Mouse (Mus musculus) hindbrain, embryonic 14.5 days (tissue): ENCODE data around the gene Gsx2. TPM values are rescaled to one million over a fixed set of nuclear protein-coding genes. Genes with fewer than 3 reads are reported as not detected.

Experiments used
- ATAC-seq: fragments of 200-750 bp; cut with Nextera tagmentation; 2 replicates; pipeline ENCODE4 v1.8.0; 2017; ENCODE audit warnings: moderate number of reproducible peaks, mild to moderate bottlenecking, moderate TSS enrichment, moderate library complexity; ENCODE audit not compliant: low FRiP score
- DNase-seq: peaks from one replicate; pipeline ENCODE4 v3.0.0-alpha.2; 2015; ENCODE audit warnings: low spot score
- H3K27ac ChIP-seq: fragments of 300-500 bp; sonication (generic); 2 replicates; pipeline ENCODE4 v1.5.1; 2014; ENCODE audit warnings: mild to moderate bottlenecking, moderate library complexity
- H3K27me3 ChIP-seq: fragments of 300-500 bp; sonication (generic); 2 replicates; pipeline ENCODE4 v1.6.1; 2014; ENCODE audit warnings: mild to moderate bottlenecking, low read length, mixed read lengths; ENCODE audit not compliant: control insufficient read depth, insufficient read depth
- H3K36me3 ChIP-seq: fragments of 300-500 bp; sonication (generic); replicated peaks from 2 replicates; pipeline ENCODE4 v1.6.1; 2014; ENCODE audit not compliant: control insufficient read depth, insufficient read depth
- H3K4me1 ChIP-seq: fragments of 300-500 bp; sonication (generic); replicated peaks from 2 replicates; pipeline ENCODE4 v1.6.1; 2014; ENCODE audit warnings: antibody characterized with exemption, low read length, mixed read lengths; ENCODE audit not compliant: control insufficient read depth, insufficient read depth
- H3K4me2 ChIP-seq: fragments of 300-500 bp; sonication (generic); replicated peaks from 2 replicates; pipeline ENCODE4 v1.6.1; 2014; ENCODE audit warnings: mild to moderate bottlenecking, moderate library complexity
- H3K4me3 ChIP-seq: fragments of 300-500 bp; sonication (generic); replicated peaks from 2 replicates; pipeline ENCODE4 v1.5.1; 2014; ENCODE audit warnings: mild to moderate bottlenecking, low read length
- H3K9ac ChIP-seq: fragments of 300-500 bp; sonication (generic); 2 replicates; pipeline ENCODE4 v1.6.1; 2014
- H3K9me3 ChIP-seq: fragments of 300-500 bp; sonication (generic); 2 replicates; pipeline ENCODE4 v1.6.1; 2016; ENCODE audit warnings: low read length; ENCODE audit not compliant: control insufficient read depth
- WGBS: fragments of 180-500 bp; shearing (Covaris S2); extraction: QIAGEN DNeasy Blood & Tissue Kit; methylation state at CpG from one replicate; pipeline ENCODE4 v1.1.7; 2014; 5-methylcytosine and 5-hydroxymethylcytosine counted together
- polyA plus RNA-seq: library from polyadenylated mRNA; unstranded; fragments of >200 nt; fragmentation: Nextera tagmentation; extraction: Ambion mirVana; gene quantifications from 2 replicates; pipeline ENCODE4 v1.2.1, GENCODE M21; 2014

The Gsx2 gene
- polyA plus RNA-seq, 1 experiment from 2014 or later = 0.37 TPM

- H3K36me3 ChIP-seq = no peaks in the 10 kb centered on the region
- H3K4me1 ChIP-seq = peaks cover 4% of the 10 kb centered on the region; the same call in 1 of the 2 replicates
- WGBS = 13% methylated on average over 4 of the region's 4 CpGs
- no peak overlapping the region for H3K4me3 ChIP-seq
- no peak for DNase-seq
- H3K9ac ChIP-seq = no peak overlapping the region
- H3K4me2 ChIP-seq = no peak overlapping the region
- no peaks in the 10 kb centered on the region for H3K9me3 ChIP-seq
- no peak overlapping the region for H3K27ac ChIP-seq
- peaks cover 43% of the 10 kb centered on the region for H3K27me3 ChIP-seq
- ATAC-seq = no peak
Measured at GRCm38 (mm10) chr5:75063177-75063576, 12.2 kb upstream of the Gsx2 start.

DNA sequence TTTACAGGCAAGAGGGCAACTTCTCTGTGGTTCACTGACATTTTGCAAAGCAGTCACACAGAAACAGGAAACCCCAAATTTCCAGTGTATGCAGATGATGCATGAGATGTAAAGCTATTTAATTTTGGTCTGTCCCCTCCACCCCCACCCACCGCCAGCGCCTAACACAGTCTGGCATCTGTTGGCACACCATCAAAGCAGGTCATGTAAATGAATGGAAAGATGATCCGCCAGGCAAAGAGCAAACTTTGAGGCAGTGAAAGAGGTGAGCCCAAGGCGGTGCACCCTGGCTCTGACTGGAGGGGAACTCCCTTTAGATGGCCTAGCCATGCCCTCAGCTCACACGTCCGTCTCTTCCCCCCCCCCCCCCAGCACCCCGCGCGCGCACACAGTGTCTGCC, 8.7 kb upstream of the Gsx2 start:
- 3% methylated on average over 10 of the region's 10 CpGs for WGBS
- Histone ChIP-seq H3K36me3 (no peaks in the 10 kb centered on the region), H3K4me3 (peak overlapping the region; percentile 34), H3K9ac (no peak overlapping the region), H3K27me3 (peaks cover 78% of the 10 kb centered on the region), H3K27ac (no peak overlapping the region), H3K9me3 (no peaks in the 10 kb centered on the region), H3K4me2 (peak overlapping the region; percentile 58), H3K4me1 (peaks cover 7% of the 10 kb centered on the region; the same call in 1 of the 2 replicates)
- no peak for DNase-seq
- ATAC-seq = no peak

GRCm38 (mm10) chr5:75067125-75067756, 8.2 kb upstream of the Gsx2 start:
- peaks cover 7% of the 10 kb centered on the region; the same call in 1 of the 2 replicates for H3K4me1 ChIP-seq
- 1% methylated on average over 30 of the region's 30 CpGs for WGBS
- DNase-seq (peak; percentile 70), ATAC-seq (peak; percentile 70)
- peak overlapping the region; percentile 58 for H3K4me2 ChIP-seq
- H3K4me3 ChIP-seq = peak overlapping the region; percentile 34
- H3K36me3 ChIP-seq = no peaks in the 10 kb centered on the region
- H3K9ac ChIP-seq = peak overlapping the region; percentile 35; the same call in 1 of the 2 replicates
- H3K27me3 ChIP-seq = peaks cover 80% of the 10 kb centered on the region
- no peak overlapping the region for H3K27ac ChIP-seq
- no peaks in the 10 kb centered on the region for H3K9me3 ChIP-seq

GRCm38 (mm10) chr5:75070132-75070531, 5.3 kb upstream of the Gsx2 start:
- ATAC-seq (no peak), DNase-seq (no peak)
- Histone ChIP-seq H3K4me3 (no peak overlapping the region), H3K27me3 (peaks cover 97% of the 10 kb centered on the region), H3K36me3 (no peaks in the 10 kb centered on the region), H3K27ac (no peak overlapping the region), H3K4me2 (peak overlapping the region; percentile 15; the same call in 1 of the 2 replicates), H3K9ac (no peak overlapping the region), H3K9me3 (no peaks in the 10 kb centered on the region), H3K4me1 (peaks cover 7% of the 10 kb centered on the region; the same call in 1 of the 2 replicates)
- WGBS = under 1% methylated on average over 13 of the region's 13 CpGs

DNA sequence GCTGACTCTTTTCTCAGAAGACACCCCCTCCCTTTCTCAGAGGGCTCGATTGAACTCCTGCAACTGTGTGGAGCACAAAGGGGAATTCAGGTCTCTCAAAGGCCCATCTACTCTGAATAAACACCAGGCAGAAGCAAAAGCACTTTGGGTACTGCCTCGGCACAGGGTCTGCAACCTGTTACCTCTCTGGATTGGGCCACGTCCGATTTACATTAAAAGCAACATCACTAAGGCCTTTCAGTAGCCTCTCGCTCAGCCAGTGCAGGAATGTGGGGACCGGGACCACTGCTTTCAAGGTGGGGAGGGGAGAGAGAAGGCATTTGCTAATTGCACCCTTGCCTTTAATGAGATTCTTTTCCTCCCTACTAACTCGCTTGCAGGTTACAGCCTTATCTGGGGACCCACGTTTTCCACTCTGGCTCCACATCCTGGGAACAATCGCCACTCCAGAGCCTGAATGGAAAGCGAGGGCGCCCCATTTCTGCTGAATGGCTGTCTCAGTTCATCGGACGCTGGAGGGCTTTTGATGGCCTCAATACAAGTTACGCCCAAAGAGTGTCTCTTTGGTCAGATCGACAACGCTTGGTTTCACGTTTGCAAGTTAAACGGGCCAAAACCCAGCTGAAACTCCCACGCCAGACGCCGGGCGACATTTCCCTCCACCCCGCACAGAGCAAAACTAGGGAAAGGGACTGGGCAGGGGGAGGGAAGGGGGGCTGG, 4.6 kb upstream of the Gsx2 start:
- DNase-seq (no peak), ATAC-seq (no peak)
- Histone ChIP-seq H3K36me3 (no peaks in the 10 kb centered on the region), H3K27me3 (peaks cover 99% of the 10 kb centered on the region), H3K4me2 (peak overlapping the region; percentile 15; the same call in 1 of the 2 replicates), H3K27ac (no peak overlapping the region), H3K9ac (no peak overlapping the region), H3K4me1 (peaks cover 10% of the 10 kb centered on the region), H3K4me3 (no peak overlapping the region), H3K9me3 (no peaks in the 10 kb centered on the region)
- WGBS = 1% methylated on average over 23 of the region's 23 CpGs

- no peak overlapping the region for H3K4me2 ChIP-seq
- no peak overlapping the region for H3K27ac ChIP-seq
- peaks cover 99% of the 10 kb centered on the region for H3K27me3 ChIP-seq
- WGBS = 1% methylated on average over 10 of the region's 10 CpGs
- no peaks in the 10 kb centered on the region for H3K9me3 ChIP-seq
- no peak for ATAC-seq
- H3K4me3 ChIP-seq = no peak overlapping the region
- H3K9ac ChIP-seq = no peak overlapping the region
- no peaks in the 10 kb centered on the region for H3K36me3 ChIP-seq
- peaks cover 13% of the 10 kb centered on the region for H3K4me1 ChIP-seq
- DNase-seq = no peak
Measured at GRCm38 (mm10) chr5:75071951-75072350, 3.5 kb upstream of the Gsx2 start.

DNA sequence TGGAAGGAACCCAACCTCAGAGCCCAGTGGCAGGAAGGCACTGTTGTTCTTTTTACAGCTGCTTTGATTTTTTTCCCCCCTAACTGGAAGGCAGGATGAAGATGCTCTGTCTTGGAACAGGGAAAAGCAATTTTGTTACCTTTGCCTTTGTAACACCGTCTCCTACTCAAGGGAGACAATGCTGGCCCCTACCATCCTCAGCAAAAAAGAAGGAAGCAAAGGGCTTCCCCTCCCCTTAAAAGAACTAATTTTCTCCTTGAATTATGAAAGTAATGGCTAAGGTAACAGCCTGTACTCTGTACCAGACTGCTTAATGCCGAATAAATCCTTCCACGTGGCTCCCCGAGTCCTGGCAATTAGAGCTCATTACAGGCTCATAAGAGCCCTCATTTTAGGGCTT, 2.9 kb upstream of the Gsx2 start:
- Histone ChIP-seq H3K9ac (no peak overlapping the region), H3K9me3 (no peaks in the 10 kb centered on the region), H3K36me3 (no peaks in the 10 kb centered on the region), H3K4me2 (no peak overlapping the region), H3K4me1 (peaks cover 11% of the 10 kb centered on the region), H3K27ac (no peak overlapping the region), H3K27me3 (peaks cover 100% of the 10 kb centered on the region), H3K4me3 (no peak overlapping the region)
- 3% methylated on average over 4 of the region's 4 CpGs for WGBS
- DNase-seq = no peak
- ATAC-seq = no peak

DNA sequence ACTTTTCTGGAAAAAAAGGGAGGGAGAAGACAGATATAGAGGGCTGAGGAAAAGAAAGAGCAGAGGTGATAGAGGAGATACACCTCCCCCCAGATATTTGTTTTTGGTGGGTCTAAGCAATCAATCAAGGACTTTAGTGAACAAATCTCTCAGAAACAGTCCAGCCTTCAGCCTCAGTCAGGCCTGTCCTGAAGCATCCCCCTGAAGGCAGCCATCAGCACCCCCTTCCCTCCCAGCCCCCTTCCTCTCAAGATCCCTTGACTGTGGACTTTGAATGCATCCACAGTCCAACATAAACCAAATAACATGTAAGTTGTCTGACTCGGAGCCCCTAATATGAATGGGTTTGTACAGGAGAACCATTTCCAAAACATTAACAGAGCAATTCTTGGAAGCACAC, 2.2 kb upstream of the Gsx2 start:
- Histone ChIP-seq H3K4me1 (peaks cover 11% of the 10 kb centered on the region), H3K9me3 (no peaks in the 10 kb centered on the region), H3K36me3 (no peaks in the 10 kb centered on the region), H3K9ac (no peak overlapping the region), H3K4me3 (no peak overlapping the region), H3K27ac (no peak overlapping the region), H3K27me3 (peaks cover 99% of the 10 kb centered on the region), H3K4me2 (no peak overlapping the region)
- ATAC-seq = no peak
- whole genome bisulfite sequencing = 16% methylated on average over 1 of the region's 1 CpGs
- DNase-seq = no peak

DNA sequence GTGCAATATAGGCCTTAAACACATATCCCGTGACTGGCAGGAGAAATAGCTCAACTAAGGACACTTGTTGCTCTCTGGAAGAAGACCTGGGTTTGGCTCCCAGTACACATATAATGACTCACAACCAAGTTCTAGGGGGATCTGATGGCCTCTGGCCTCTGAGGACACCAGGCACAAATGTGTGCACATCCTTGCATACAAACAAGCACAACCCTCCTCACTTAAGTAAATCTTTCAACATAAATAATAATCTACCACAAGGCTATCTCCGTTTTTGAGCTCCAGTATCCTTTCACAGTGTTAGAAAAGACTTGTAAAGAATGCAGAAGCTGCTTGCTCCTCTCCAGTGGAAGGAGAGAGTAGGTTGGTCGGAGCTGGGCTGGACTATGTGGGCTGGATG, 1.7 kb upstream of the Gsx2 start:
- H3K36me3 ChIP-seq = no peaks in the 10 kb centered on the region
- no peak overlapping the region for H3K9ac ChIP-seq
- WGBS = 13% methylated on average over 3 of the region's 3 CpGs
- DNase-seq = no peak
- H3K9me3 ChIP-seq = no peaks in the 10 kb centered on the region
- H3K4me2 ChIP-seq = no peak overlapping the region
- no peak overlapping the region for H3K27ac ChIP-seq
- peaks cover 99% of the 10 kb centered on the region for H3K27me3 ChIP-seq
- 0 out of 2 replicates have a peak, but pooled peaks have one; percentile 7 for ATAC-seq
- H3K4me1 ChIP-seq = peaks cover 11% of the 10 kb centered on the region
- no peak overlapping the region for H3K4me3 ChIP-seq
